Mouse (Mus musculus) embryo, embryonic 10.5 days (tissue): ENCODE results near the gene Rorb.

ENCODE experiments used
- DNase-seq: peaks from one replicate; pipeline ENCODE4 v3.0.0-alpha.2; 2015; ENCODE audit warnings: low spot score

Gene Rorb

DNA sequence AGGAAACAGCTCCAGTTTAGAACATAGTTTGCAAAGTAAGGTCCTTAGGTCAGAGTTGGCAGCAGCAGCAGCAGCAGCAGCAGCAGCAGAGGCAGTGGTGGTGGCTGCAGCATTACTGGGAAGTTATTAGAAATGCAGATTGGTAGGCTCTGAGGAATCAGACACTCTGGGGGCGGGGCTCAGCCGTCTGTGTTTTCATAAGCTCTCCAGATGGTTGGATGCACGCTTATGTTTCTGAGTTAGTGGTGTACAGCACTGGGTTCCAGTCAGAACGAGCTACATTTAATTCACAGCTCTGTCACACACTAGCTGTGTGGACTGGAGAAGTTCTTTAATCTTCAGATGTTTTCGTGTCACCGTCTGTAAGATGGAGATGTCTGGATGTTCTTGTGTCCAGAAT, 105.9 kb downstream of the Rorb start:
- DNase-seq, result peak; percentile 66

- peak; percentile 11 for DNase-seq
Observed at GRCm38 (mm10) chr19:19004023-19004656, 106.9 kb downstream of the Rorb start.

GRCm38 (mm10) chr19:18998966-18999365, 112.0 kb downstream of the Rorb start:
- no peak for DNase-seq

DNA sequence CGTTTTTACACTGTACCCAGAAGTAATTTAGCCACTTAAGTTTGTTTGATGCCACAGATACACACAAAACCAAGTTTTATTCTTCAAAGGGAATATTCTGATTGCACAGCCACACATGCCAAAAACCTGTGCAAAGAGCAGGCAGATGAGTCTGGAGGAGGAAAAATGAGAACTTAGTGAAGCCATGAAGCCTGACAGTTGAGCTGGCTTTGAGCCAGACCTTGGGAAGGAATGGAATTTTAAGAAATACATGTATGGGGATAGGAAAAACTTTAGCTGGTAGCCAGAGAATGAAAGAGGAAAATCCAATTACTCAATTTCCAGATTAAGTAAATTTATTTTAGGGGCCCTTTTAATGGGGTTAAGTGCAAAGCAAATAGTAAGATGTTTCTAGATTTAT, 113.3 kb downstream of the Rorb start:
- no peak for DNase-seq

DNA sequence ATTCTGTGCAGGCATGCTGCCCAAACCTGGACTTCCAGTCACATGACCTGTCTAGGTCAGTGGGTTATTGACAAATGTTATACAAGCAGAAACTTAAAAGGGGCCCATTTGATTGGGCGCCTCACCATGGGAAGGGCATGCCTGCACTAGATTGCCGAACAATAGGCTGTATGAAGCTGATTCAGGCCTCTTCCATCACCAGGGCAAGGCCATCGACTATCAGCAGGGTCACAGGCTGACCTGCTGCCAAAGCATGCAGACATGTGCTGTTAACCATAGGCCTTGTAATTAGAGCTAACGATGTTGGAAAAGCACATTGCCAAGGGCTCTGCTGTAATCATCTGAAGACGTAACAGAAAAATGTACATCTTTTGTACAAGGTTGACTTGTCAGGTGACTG, 131.0 kb downstream of the Rorb start:
- DNase-seq, result no peak

- peak; percentile 81 for DNase-seq
Observed at GRCm38 (mm10) chr19:18974796-18975660, 136.0 kb downstream of the Rorb start.

DNA sequence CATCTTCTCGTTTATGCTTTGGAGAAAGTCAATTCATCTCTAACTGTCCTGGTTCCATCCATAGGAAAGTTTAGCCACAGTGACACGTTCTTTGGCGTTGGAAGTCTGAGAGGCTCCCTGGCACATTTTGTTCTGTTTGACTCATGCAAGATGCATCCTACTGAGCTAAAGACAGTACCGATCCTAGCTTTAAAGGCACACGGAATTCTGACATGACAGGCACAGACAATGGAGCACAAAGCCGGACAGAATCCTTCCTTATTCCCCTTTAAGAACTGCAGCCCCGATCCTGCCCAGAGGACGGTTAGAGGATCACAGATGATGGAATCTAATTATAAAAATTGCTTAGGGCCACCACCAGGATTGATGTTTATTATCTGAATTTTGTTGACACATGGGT, 141.6 kb downstream of the Rorb start:
- DNase-seq, result peak; percentile 19

DNA sequence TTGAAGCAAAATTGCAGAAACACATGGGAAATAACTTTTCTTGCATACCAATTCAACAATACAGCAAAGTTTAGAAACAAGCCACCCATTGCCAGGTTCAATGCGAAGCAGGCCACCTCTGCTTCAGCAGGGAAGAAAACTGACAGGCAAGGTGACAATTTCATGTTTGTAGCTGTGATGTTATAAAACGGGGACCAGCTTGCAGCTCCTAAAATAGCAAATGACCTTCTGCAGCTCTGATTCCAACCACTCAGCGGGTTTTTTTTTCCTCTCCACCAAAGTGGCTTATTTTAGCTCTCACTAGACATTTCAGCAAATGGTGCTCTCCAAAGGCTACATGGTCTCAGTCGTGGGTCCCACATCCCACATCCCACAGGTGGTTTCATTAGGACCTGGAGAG, 143.7 kb downstream of the Rorb start:
- no peak for DNase-seq

DNA sequence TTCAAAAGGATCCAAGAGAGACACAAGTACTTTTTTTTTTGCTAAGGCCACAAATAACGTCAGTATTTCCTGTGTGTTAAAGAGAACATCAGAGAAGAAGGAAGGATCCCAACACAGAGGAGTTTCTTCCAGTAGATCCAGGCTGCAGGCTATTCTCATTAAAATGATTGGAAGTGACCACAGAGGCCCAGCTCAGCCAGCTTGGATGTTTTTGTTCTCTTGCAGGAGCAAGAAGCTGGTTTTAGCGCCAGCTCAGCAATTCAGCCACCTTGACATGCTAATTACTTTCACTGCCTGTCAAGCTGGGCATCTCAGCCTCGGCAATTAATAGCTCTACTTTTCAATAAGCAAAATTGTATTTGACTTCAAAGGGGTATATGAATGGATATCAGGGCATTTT, 151.1 kb downstream of the Rorb start:
- no peak for DNase-seq

DNA sequence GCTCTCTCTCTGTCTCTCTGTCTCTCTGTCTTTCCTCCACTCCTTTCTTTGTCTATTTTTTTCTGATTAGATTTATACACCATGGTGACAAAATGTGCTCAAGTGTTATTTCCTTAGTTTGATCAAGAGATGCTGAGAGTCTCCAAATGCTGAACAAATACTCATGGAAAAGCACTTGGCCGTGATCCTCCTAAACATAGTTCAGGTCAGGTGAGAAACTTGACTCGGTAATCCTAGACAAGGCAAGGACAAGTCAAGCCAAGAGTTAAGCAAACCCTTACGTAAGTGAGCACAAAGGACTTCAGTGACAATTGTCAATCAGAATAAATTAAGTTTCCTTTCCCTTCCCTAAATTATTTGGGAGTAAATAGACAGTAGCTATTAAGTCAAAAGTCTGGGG, 158.2 kb downstream of the Rorb start:
- no peak for DNase-seq

DNA sequence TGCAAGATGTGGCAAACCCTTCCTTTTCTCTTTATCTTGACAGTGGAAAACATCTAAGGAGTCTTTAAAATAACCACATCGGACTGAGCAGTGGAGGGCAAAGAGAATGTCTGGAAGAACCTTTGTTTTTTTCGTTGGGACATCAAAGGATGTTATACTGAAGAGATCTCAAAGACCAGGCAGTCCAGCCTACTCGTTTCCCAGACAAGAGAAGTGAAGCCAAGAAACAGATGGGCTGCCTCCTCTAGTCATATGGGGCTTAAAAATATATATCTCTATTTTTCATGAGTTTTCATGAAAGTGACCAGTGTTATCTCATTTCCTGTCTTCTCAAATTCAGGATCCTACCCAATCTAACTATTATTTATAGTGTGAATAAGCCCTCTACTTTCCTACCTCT, 163.8 kb downstream of the Rorb start:
- no peak for DNase-seq

- no peak for DNase-seq
Observed at GRCm38 (mm10) chr19:18945265-18945664, 165.7 kb downstream of the Rorb start.

- DNase-seq, result no peak
Observed at GRCm38 (mm10) chr19:18941391-18941790, 169.6 kb downstream of the Rorb start.

- no peak for DNase-seq
Observed at GRCm38 (mm10) chr19:18911755-18912340, 199.1 kb downstream of the Rorb start.

DNA sequence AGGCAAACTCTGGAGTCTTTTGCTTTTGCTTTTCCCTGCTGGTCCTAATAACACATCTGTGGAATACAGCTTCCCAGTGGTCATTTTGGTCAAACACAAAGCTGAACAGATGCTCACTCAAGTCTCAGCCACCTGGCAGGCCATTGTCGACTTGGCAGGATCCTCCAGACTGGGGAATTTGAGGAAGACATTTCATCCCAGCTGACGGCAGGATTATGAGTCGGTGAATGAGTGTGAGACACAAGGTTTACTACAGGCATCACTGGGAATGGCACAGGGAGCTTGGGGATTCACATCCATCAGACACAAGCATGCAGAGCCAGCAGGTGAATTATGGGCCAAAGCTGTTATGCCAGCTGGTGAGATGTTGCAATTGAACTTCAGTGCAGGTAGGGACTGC, 201.4 kb downstream of the Rorb start:
- DNase-seq, result no peak

DNA sequence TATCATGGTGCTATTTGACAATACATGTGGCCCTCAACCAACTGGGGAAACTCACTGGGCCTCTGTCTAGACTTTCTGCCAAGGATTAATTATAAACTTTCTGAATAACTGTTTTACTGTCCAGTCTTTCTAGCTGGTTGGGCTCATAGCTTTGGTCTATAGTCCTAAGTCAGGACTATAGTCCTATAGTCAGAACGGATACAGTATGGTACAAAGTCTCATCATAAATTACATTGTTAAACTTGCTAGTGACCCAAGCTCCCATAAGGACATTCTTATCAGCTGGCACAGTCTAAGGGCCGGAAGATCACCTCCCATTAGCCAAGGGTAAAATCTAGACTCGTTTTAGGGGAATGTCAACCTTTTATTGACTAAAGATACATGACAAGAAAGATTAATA, 205.5 kb downstream of the Rorb start:
- no peak for DNase-seq

- no peak for DNase-seq
Observed at GRCm38 (mm10) chr19:18902694-18903067, 208.3 kb downstream of the Rorb start.

DNA sequence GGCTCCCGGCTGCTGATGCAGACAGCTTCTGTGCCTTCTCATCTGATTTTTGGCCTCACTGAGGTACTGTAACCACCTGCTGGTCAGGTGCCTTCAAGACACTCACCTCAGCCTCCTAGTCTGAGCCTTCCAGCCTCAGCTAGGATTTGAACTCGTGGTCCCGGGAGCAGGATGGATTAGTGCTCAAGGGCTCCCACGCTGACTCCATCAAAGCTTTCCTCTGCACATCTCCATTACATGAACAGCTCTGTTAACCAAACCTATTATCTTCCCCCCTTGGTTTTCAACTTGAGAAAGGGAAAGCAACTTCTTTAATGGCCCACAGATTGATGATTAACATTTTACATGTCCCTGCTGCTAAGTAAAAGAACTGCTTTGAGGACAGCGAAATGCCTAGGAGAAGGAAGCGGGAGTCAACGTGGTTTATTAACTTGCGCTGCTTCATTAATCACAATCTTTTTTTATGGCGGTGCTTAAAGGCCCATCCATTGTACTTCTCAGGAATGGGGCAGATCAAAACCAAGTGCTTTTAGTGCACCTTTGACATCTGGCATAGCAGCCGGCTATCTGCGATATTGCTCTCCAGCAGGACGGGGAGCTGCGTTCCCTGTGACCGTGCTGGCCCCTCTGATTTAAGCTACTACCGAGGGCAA, 208.8 kb downstream of the Rorb start:
- DNase-seq, result peak; percentile 33

GRCm38 (mm10) chr19:18898238-18898637, 212.8 kb downstream of the Rorb start:
- no peak for DNase-seq

- DNase-seq, result no peak
Observed at GRCm38 (mm10) chr19:18890216-18890615, 220.8 kb downstream of the Rorb start.

DNA sequence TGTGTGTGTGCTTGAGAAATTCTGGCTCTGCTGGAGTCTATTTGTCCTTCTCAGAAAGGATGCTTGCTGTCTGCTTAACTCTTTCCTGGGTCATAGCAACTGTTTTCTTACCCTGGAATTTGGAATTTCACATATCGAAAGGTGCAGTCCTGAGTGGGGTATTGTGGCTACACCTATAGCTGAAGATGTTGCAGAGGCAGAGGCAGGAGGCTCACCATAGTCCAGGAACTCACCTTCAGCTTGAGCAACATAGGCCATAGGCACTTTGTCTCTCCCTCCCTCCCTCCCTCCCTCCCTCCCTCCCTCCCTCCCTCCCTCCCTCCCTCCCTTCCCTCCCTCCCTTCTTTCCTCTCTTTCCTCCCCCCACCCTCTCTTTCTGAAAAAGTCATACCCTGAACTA, 221.4 kb downstream of the Rorb start:
- DNase-seq, result no peak

GRCm38 (mm10) chr19:18889117-18889627, 221.8 kb downstream of the Rorb start:
- DNase-seq, result peak; percentile 66
